ENCODE assay signal across 20 mouse cellular contexts in the genomic region with DNA sequence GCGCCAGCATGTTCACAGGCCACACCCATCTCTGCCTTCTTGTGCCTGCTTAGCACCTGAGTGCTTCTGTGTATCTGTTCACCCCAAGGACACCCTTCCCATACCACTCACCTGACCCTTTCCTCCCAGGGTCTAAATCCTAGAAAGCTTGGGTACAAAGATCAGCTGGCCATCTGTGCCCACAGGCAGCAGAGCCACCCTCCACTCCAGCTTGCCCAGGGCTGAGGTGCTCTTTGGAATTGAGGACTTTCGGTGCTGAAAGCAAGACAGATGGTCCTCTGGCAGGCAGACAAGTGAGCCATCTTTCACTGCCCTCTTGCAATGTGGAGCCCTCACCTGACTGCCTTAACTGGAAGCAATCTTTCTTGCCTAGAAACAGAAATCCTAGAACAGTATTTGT.
A peak's percentile ranks its signal among the peaks of the same experiment; 100 is the strongest.
DNase-seq lines count a peak whose midpoint lies in the region; ATAC-seq lines count a peak whose summit lies in the region.
"Had no signal": no experiment of that assay in that cellular context is flagged by ENCODE, and none has a peak within 500 bp of the region (broad histone marks: within the 10 kb centered on the region; RNA-seq: fewer than 3 reads in every experiment).

No protein-coding gene starts in this region.

- WGBS in kidney, embryonic 16.5 days, result 61% methylated on average over 2 of the region's 2 CpGs

- no peak overlapping the region for H3K9ac ChIP-seq in kidney, embryonic 16.5 days (replicated peaks; ENCODE audit: low read length)
- H3K9ac ChIP-seq: embryonic facial prominence, embryonic 15.5 days; heart, embryonic 12.5 days; hindbrain, embryonic 13.5 days; limb, embryonic 13.5 days; liver, embryonic 13.5 days; lung, embryonic 14.5 days had no signal

- peak; percentile 24 for DNase-seq in kidney, postnatal 10 days
- DNase-seq in cerebellum, adult 18-20 months, result peak; percentile 83 to 88
- DNase-seq in cerebellum, adult 9-11 months, result peak; percentile 91
- DNase-seq in kidney, postnatal 36 days, result peak; percentile 50 to 53
- DNase-seq in lung, postnatal 10 days, result no peak
- DNase-seq: adrenal gland, adult 2 months; heart, adult 11 months; heart, postnatal 14 days; liver, embryonic 13.5 days; lung, embryonic 14.5 days had no signal

- H3K27me3 ChIP-seq in kidney, embryonic 16.5 days (ENCODE audit: insufficient read depth, low read length), result peaks cover 5% of the 10 kb centered on the region; the same call in 1 of the 2 replicates

- ATAC-seq in kidney, embryonic 16.5 days (ENCODE audit: low FRiP score, low TSS enrichment), result no peak
- ATAC-seq in megakaryocyte, adult 5-6 weeks (ENCODE audit: poor library complexity, severe bottlenecking), result no peak
- ATAC-seq: forebrain, embryonic 16.5 days had no signal

- no peaks in the 10 kb centered on the region for H3K36me3 ChIP-seq in kidney, embryonic 16.5 days (ENCODE audit: insufficient read depth, low read length)
- H3K36me3 ChIP-seq: embryonic facial prominence, embryonic 15.5 days; heart, embryonic 12.5 days; hindbrain, embryonic 13.5 days; limb, embryonic 13.5 days; liver, embryonic 13.5 days had no signal

- no peaks in the 10 kb centered on the region for H3K9me3 ChIP-seq in kidney, embryonic 16.5 days (ENCODE audit: low read length)
- H3K9me3 ChIP-seq: embryonic facial prominence, embryonic 15.5 days; heart, embryonic 12.5 days; hindbrain, embryonic 13.5 days; limb, embryonic 13.5 days; liver, embryonic 13.5 days had no signal

- H3K27ac ChIP-seq in kidney, embryonic 16.5 days (ENCODE audit: low read length), result no peak overlapping the region
- H3K27ac ChIP-seq: embryonic facial prominence, embryonic 15.5 days; hindbrain, embryonic 13.5 days; limb, embryonic 13.5 days; liver, embryonic 13.5 days; macrophage; stomach, postnatal 0 days had no signal

- no peak overlapping the region for H3K4me2 ChIP-seq in kidney, embryonic 16.5 days (replicated peaks; ENCODE audit: low read depth, low read length)
- H3K4me2 ChIP-seq: embryonic facial prominence, embryonic 15.5 days; heart, embryonic 12.5 days; hindbrain, embryonic 13.5 days; limb, embryonic 13.5 days; liver, embryonic 13.5 days; lung, embryonic 14.5 days; midbrain, embryonic 11.5 days had no signal

- H3K4me3 ChIP-seq in kidney, embryonic 16.5 days (ENCODE audit: low read length), result no peak overlapping the region
- H3K4me3 ChIP-seq: embryonic facial prominence, embryonic 15.5 days; heart, embryonic 12.5 days; hindbrain, embryonic 13.5 days; limb, embryonic 13.5 days; liver, embryonic 13.5 days had no signal

- H3K4me1 ChIP-seq in kidney, embryonic 16.5 days (ENCODE audit: insufficient read depth, low read length), result peaks cover 23% of the 10 kb centered on the region
